Comparison of ENCODE assay signal across 11 mouse cellular contexts in the genomic region with DNA sequence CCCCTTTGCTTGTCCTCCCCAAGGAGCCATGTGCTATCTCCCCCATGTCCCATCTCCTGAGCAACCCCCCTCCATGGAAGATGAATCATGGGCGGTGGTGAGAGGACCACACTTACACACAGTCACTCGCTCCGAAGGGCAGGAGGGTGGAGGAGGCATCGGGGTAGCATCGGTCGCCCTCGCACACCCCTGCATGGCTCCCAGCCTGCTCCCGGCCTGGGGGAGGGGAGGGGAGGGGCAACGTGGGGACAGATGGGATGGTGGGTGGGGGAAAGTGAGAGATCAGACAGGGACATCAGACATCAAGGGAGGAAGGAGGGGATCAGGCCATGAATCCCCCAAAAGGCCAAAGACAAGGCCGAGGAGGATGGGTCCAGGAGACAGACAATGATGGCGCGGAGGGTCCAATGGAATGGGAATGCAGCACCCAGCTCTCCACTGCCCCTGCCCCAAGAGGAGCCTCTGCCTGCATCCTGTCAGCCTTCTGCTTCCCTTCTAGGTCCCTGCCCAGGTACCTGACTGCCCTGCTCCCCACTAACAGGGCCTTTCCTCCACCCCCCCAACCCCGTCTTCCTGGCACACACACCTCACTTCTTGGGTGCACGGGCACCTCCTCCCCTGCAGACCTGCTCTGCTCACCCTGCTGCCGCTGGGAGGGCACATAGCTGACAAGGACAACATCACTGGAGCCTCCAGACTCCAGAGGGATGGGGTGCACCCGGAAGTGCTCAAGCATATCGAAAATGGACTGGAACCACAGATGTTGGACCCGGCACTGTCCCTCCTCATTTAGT. TPM values are rescaled to one million over a fixed set of nuclear protein-coding genes. Genes with fewer than 3 reads are reported as not detected.
"Had no signal": no experiment of that assay in that cellular context is flagged by ENCODE, and none has a peak within 500 bp of the region (broad histone marks: within the 10 kb centered on the region; RNA-seq: fewer than 3 reads in every experiment).

No protein-coding gene starts in this region.

- H3K4me1 ChIP-seq: neural tube, embryonic 12.5 days had no signal

- ATAC-seq: midbrain, embryonic 16.5 days had no signal

- DNase-seq: layer of hippocampus, adult 9-11 months; right cerebral cortex, postnatal 25 days had no signal

- H3K4me2 ChIP-seq: liver, embryonic 13.5 days; midbrain, embryonic 13.5 days; neural tube, embryonic 12.5 days; stomach, embryonic 15.5 days had no signal

- H3K9me3 ChIP-seq: liver, embryonic 13.5 days; midbrain, embryonic 10.5 days; midbrain, embryonic 13.5 days; neural tube, embryonic 12.5 days; stomach, embryonic 15.5 days had no signal

- H3K9ac ChIP-seq: liver, embryonic 13.5 days; midbrain, embryonic 13.5 days; neural tube, embryonic 12.5 days; stomach, embryonic 15.5 days had no signal

- H3K27me3 ChIP-seq: liver, embryonic 13.5 days; midbrain, embryonic 13.5 days; neural tube, embryonic 12.5 days; stomach, embryonic 15.5 days had no signal

- H3K4me3 ChIP-seq: layer of hippocampus, adult 2 months; liver, embryonic 13.5 days; midbrain, embryonic 10.5 days; midbrain, embryonic 13.5 days; neural tube, embryonic 12.5 days; stomach, embryonic 15.5 days had no signal

- H3K27ac ChIP-seq: kidney, postnatal 0 days; layer of hippocampus, adult 2 months; liver, embryonic 13.5 days; midbrain, embryonic 10.5 days; midbrain, embryonic 13.5 days; neural tube, embryonic 12.5 days; stomach, embryonic 15.5 days had no signal

RNA-seq across cellular contexts. Expression of a gene that starts 5.1 kb away (rescaled TPM):
- total RNA-seq: megakaryocyte progenitor cell, adult 5-6 weeks had no signal
